Mouse (Mus musculus) cortical plate, adult 2 months (tissue): ENCODE data around the gene Smurf1.

Source experiments
- CTCF ChIP-seq: fragments of 200-500 bp; IDR thresholded peaks from 2 replicates; pipeline ENCODE4 v1.5.1; 2011; ENCODE audit warnings: mild to moderate bottlenecking, control low read depth, low read length; ENCODE audit not compliant: insufficient read depth; ENCODE audit errors: extremely low read depth
- POLR2A ChIP-seq: fragments of 200-500 bp; IDR thresholded peaks from 2 replicates; pipeline ENCODE4 v1.6.1; 2011; ENCODE audit warnings: mild to moderate bottlenecking, low read length, control low read depth; ENCODE audit not compliant: insufficient read depth; ENCODE audit errors: extremely low read depth

DNA sequence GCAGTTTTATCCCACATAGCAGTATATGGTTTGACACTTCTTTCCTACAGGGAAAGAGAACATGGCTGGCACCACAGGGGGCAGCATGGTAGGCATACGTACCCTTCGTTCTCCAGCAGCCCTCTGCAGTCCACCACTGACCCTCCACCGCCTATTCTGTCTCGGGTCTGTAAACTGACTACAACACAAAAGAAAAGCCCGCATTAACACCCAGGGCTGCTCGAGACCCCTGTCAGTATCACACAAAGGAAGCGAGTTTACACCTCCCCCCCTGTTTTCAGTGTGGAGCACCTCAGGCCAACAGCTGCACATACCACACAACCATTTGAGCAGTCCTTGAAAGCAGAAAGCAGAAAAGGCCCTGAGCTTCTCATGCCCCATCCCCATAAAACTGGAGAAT lies 67.8 kb downstream of the Smurf1 start:
- TF ChIP-seq CTCF, result no peak
- no peak for TF ChIP-seq POLR2A
